ENCODE assay signal across 15 mouse cellular contexts in genomic region chr13:95592860-95593259, GRCm38 (mm10). TPM values are rescaled to one million over a fixed set of nuclear protein-coding genes. Genes with fewer than 3 reads are reported as not detected.
DNase-seq lines count a peak whose midpoint lies in the region; ATAC-seq and TF ChIP-seq lines count a peak whose summit lies in the region.
"Had no signal": no experiment of that assay in that cellular context is flagged by ENCODE, and none has a peak within 500 bp of the region (broad histone marks: within the 10 kb centered on the region; RNA-seq: fewer than 3 reads in every experiment).

No protein-coding gene starts in this region.

- 84% methylated on average over 10 of the region's 10 CpGs for WGBS in midbrain, postnatal 0 days
- WGBS in neural tube, embryonic 15.5 days, result 92% methylated on average over 10 of the region's 10 CpGs

- no peak overlapping the region for H3K4me3 ChIP-seq in midbrain, postnatal 0 days (ENCODE audit: low read depth, low read length)
- no peak overlapping the region for H3K4me3 ChIP-seq in neural tube, embryonic 15.5 days (replicated peaks)
- H3K4me3 ChIP-seq: hindbrain, embryonic 13.5 days; limb, embryonic 15.5 days; myocyte had no signal

- no peaks in the 10 kb centered on the region for H3K9me3 ChIP-seq in midbrain, postnatal 0 days (ENCODE audit: low read length)
- no peaks in the 10 kb centered on the region for H3K9me3 ChIP-seq in neural tube, embryonic 15.5 days (replicated peaks)
- H3K9me3 ChIP-seq: hindbrain, embryonic 13.5 days; limb, embryonic 15.5 days had no signal

- H3K36me3 ChIP-seq in midbrain, postnatal 0 days (ENCODE audit: insufficient read depth, low read length), result no peaks in the 10 kb centered on the region
- H3K36me3 ChIP-seq in neural tube, embryonic 15.5 days, result no peaks in the 10 kb centered on the region
- H3K36me3 ChIP-seq: hindbrain, embryonic 13.5 days; limb, embryonic 15.5 days had no signal

- H3K27me3 ChIP-seq in midbrain, postnatal 0 days (ENCODE audit: insufficient read depth, low read length), result no peaks in the 10 kb centered on the region
- no peaks in the 10 kb centered on the region for H3K27me3 ChIP-seq in neural tube, embryonic 15.5 days (replicated peaks)
- H3K27me3 ChIP-seq: hindbrain, embryonic 13.5 days; limb, embryonic 15.5 days had no signal

- peak; percentile 29 to 37 for DNase-seq in spleen, postnatal 36 days (ENCODE audit: low spot score in 2 of 2)
- DNase-seq in spleen, postnatal 14 days (ENCODE audit: low spot score in 2 of 2), result no peak
- peak; percentile 68 for DNase-seq in T-cell, adult 2 months (ENCODE audit: low spot score)
- DNase-seq in thymus, postnatal 4 days, result peak; percentile 30
- no peak for DNase-seq in midbrain, postnatal 0 days (ENCODE audit: low spot score)
- no peak for DNase-seq in adrenal gland, adult 8-10 months
- DNase-seq: cerebellum, adult 9-11 months; kidney, adult 9 months; right cerebral cortex, adult 18-20 months had no signal

- no peak overlapping the region for H3K4me2 ChIP-seq in midbrain, postnatal 0 days (ENCODE audit: low read depth, low read length, poor library complexity, severe bottlenecking)
- no peak overlapping the region for H3K4me2 ChIP-seq in neural tube, embryonic 15.5 days
- H3K4me2 ChIP-seq: hindbrain, embryonic 13.5 days; limb, embryonic 15.5 days had no signal

- no peak for TF ChIP-seq CTCF in midbrain, postnatal 0 days (IDR thresholded peaks at IDR 0.05)

- no peak overlapping the region for H3K27ac ChIP-seq in midbrain, postnatal 0 days (ENCODE audit: low read depth, low read length)
- H3K27ac ChIP-seq in neural tube, embryonic 15.5 days (replicated peaks), result no peak overlapping the region
- H3K27ac ChIP-seq: hindbrain, embryonic 13.5 days; limb, embryonic 15.5 days; macrophage had no signal

- peak; percentile 91 for ATAC-seq in megakaryocyte, adult 5-6 weeks (ENCODE audit: poor library complexity, severe bottlenecking)
- ATAC-seq in midbrain, postnatal 0 days (ENCODE audit: low FRiP score), result no peak
- no peak for ATAC-seq in neural tube, embryonic 15.5 days (ENCODE audit: low FRiP score)

- no peaks in the 10 kb centered on the region for H3K4me1 ChIP-seq in midbrain, postnatal 0 days (ENCODE audit: insufficient read depth, low read length)
- no peaks in the 10 kb centered on the region for H3K4me1 ChIP-seq in neural tube, embryonic 15.5 days
- H3K4me1 ChIP-seq: hindbrain, embryonic 13.5 days; limb, embryonic 15.5 days had no signal

- H3K9ac ChIP-seq in midbrain, postnatal 0 days (replicated peaks; ENCODE audit: low read length, poor library complexity, severe bottlenecking), result no peak overlapping the region
- no peak overlapping the region for H3K9ac ChIP-seq in neural tube, embryonic 15.5 days (replicated peaks)
- H3K9ac ChIP-seq: hindbrain, embryonic 13.5 days; limb, embryonic 15.5 days had no signal

RNA-seq across cellular contexts. Expression of gene F2r, which starts 25.4 kb away (rescaled TPM):
- 1.1 and 2.1 TPM in 2 replicates for total RNA-seq in megakaryocyte, adult 5-6 weeks (2015)
- 0.65 and 1.9 TPM in 2 replicates for total RNA-seq in megakaryocyte, adult 5-6 weeks (2017)
- total RNA-seq in midbrain, postnatal 0 days (2014; rRNA removed), result 36.3 and 48.3 TPM in 2 replicates
- 27.3 and 28.8 TPM in 2 replicates for polyA plus RNA-seq in midbrain, postnatal 0 days (2015; fragmentation: Nextera tagmentation; extraction: Ambion mirVana)
- polyA plus RNA-seq in neural tube, embryonic 15.5 days (2015; fragmentation: Nextera tagmentation; extraction: Ambion mirVana), result 52.1 and 53.9 TPM in 2 replicates
- 100 to 1,000 TPM; 116 to 170 (median 135) TPM for total RNA-seq in adrenal gland, adult 8-10 months (2022)

Comparison
In these comparisons a context has a peak if more than half of its experiments do, and no peak if none do; other contexts are left out.
1. DNase-seq: peak in spleen, postnatal 36 days (2 of 2), T-cell, adult 2 months (single experiment) and thymus, postnatal 4 days (single experiment); none in spleen, postnatal 14 days (0 of 2), midbrain, postnatal 0 days (single experiment) and adrenal gland, adult 8-10 months (single experiment).
2. RNA of gene F2r, which starts 25.4 kb away (total RNA-seq): 116 to 170 TPM in adrenal gland, adult 8-10 months and 36.3 to 48.3 TPM in midbrain, postnatal 0 days; 0.65 to 2.1 TPM in megakaryocyte, adult 5-6 weeks; every median in the first group is over 10 times any median in the second.